Mouse (Mus musculus): ENCODE results near the gene Odf3b.

DNA sequence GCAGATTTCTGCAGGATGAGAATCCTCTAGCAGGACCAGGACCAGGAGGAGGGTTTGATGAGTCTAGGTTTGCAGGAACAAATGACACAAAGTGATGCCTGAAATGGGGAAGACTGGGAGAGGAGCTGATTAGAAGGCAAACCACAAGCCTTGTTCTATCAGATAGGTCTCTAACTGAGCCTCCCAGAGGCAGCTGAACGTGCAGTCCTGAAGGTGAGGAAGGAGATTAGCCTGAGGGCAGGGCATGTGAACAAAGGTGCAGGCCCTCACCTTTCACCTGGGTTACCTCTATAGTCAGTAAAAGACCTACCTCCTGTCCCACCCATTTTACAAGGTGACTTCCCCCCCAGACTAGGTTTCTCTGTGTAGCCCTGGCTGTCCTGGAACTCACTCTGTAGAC is 20.6 kb upstream of the Odf3b start:
- no peak for TF ChIP-seq CHD2 (IDR thresholded peaks at IDR 0.05; ENCODE audit: low read length)
- TF ChIP-seq EP300 (IDR thresholded peaks at IDR 0.05; ENCODE audit: low read length): no peak
- no peak for TF ChIP-seq ZNF384 (IDR thresholded peaks at IDR 0.05; ENCODE audit: low read depth, low read length)

Data from CH12.LX (cell line).